Mouse (Mus musculus) intestine, embryonic 15.5 days (tissue): ENCODE data around the gene Snd1. TPM values are rescaled to one million over a fixed set of nuclear protein-coding genes. Genes with fewer than 3 reads are reported as not detected.

ENCODE experiments used
- ATAC-seq: fragments of 200-750 bp; cut with Nextera tagmentation; 2 replicates; pipeline ENCODE4 v1.8.0; 2017; ENCODE audit warnings: moderate TSS enrichment, moderate library complexity
- H3K27ac ChIP-seq: fragments of 300-500 bp; sonication (generic); 2 replicates; pipeline ENCODE4 v1.5.1; 2015; ENCODE audit warnings: mild to moderate bottlenecking, inconsistent platforms
- H3K27me3 ChIP-seq: fragments of 300-500 bp; sonication (generic); replicated peaks from 2 replicates; pipeline ENCODE4 v1.6.1; 2015; ENCODE audit warnings: inconsistent platforms
- H3K36me3 ChIP-seq: fragments of 300-500 bp; sonication (generic); 2 replicates; pipeline ENCODE4 v1.6.1; 2015; ENCODE audit warnings: inconsistent platforms
- H3K4me1 ChIP-seq: fragments of 300-500 bp; sonication (generic); replicated peaks from 2 replicates; pipeline ENCODE4 v1.6.1; 2015; ENCODE audit warnings: inconsistent platforms
- H3K4me2 ChIP-seq: fragments of 300-500 bp; sonication (generic); replicated peaks from 2 replicates; pipeline ENCODE4 v1.6.1; 2015; ENCODE audit warnings: mild to moderate bottlenecking, inconsistent platforms
- H3K4me3 ChIP-seq: fragments of 300-500 bp; sonication (generic); replicated peaks from 2 replicates; pipeline ENCODE4 v1.5.1; 2015; ENCODE audit warnings: inconsistent platforms
- H3K9ac ChIP-seq: fragments of 300-500 bp; sonication (generic); 2 replicates; pipeline ENCODE4 v1.6.1; 2015; ENCODE audit warnings: inconsistent platforms
- H3K9me3 ChIP-seq: fragments of 300-500 bp; sonication (generic); 2 replicates; pipeline ENCODE4 v1.6.1; 2016; ENCODE audit warnings: inconsistent platforms
- WGBS: fragments of 180-500 bp; shearing (Covaris S2); methylation state at CpG from one replicate; pipeline ENCODE4 v1.1.7; 2015; 5-methylcytosine and 5-hydroxymethylcytosine counted together
- polyA plus RNA-seq: library from polyadenylated mRNA; unstranded; fragments of >200 nt; fragmentation: Nextera tagmentation; extraction: Ambion mirVana; gene quantifications from 2 replicates; pipeline ENCODE4 v1.2.1, GENCODE M21; 2015

Snd1 gene
- polyA plus RNA-seq: 128 and 138 TPM in 2 replicates

DNA sequence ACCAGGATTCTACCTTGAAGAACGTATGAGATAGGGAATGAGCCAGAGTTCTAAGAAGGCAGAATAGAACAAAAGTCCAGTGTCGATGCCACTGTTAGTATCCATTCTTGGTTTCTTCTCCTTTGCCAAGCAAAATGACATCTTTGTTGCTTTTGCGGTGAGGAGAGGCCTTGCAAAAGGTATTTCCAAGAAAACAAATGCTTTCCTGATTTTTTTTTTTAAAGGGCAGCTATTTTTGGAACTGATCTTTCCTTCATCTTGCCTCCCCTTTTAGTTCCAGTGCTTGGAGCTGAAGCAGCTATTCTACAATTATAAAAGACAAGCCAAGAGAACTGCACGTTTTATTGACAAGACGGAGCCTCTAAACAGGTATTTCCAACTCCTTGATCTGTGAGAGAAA is at the start of gene Snd1:
TSS of gene Snd1 (plus strand) at position 301 of the 400 bp plus-strand sequence.
- Histone ChIP-seq H3K9ac (no peak within 1 kb of the TSS), H3K36me3 (no peaks in the 10 kb centered on the region), H3K4me1 (no peaks in the 10 kb centered on the region), H3K4me3 (no peak within 1 kb of the TSS), H3K27ac (no peak within 1 kb of the TSS), H3K4me2 (no peak within 1 kb of the TSS), H3K9me3 (no peaks in the 10 kb centered on the region), H3K27me3 (no peaks in the 10 kb centered on the region)
- no peak for ATAC-seq
- WGBS: 85% methylated on average over 5 of the region's 5 CpGs

DNA sequence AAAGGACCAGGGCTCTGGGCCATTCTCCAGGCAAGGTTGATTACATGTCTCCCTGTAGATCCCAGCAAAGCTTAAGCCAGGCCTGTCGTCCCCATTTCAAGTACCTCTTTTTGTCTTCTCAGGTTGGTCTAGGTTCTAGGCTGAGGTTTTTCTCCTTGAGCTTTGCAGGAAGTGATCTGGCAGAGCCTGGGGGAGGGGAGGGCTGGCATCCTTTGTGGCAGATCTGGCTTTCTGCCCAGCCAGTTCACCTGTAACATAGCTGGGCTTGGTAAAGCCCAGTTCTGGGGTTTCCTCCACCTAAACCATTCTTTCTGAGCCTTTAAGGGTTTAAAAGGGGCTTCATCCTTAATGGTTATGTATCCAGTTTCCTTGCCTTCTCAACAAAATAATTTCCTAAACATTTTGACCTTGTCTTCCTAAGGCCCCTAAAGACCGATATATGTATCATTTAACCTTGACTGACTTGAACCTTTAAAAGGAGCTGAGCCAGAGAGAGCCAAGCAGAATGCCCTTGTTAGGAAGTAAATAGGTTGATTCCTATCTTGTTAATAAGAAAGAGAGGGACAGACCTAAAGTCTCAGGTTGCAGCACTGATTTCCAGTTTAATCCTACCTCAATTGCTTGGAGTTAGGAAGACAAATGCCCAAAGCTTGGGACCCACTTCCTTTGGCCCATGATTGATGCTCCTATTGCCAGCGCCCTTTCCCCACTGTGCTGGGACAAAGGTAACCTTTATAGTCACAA is 47.7 kb upstream of the Snd1 start, which contains the start of gene Fscn3:
TSS of gene Fscn3 (plus strand) at position 694 of the 744 bp plus-strand sequence.
- Histone ChIP-seq H3K4me3 (no peak within 1 kb of the TSS), H3K9me3 (no peaks in the 10 kb centered on the region), H3K4me1 (peaks cover 12% of the 10 kb centered on the region), H3K36me3 (peaks cover 7% of the 10 kb centered on the region; the same call in 1 of the 2 replicates), H3K9ac (no peak within 1 kb of the TSS), H3K4me2 (no peak within 1 kb of the TSS), H3K27ac (no peak within 1 kb of the TSS), H3K27me3 (no peaks in the 10 kb centered on the region)
- WGBS: 74% methylated on average over 3 of the region's 3 CpGs
- ATAC-seq: no peak

DNA sequence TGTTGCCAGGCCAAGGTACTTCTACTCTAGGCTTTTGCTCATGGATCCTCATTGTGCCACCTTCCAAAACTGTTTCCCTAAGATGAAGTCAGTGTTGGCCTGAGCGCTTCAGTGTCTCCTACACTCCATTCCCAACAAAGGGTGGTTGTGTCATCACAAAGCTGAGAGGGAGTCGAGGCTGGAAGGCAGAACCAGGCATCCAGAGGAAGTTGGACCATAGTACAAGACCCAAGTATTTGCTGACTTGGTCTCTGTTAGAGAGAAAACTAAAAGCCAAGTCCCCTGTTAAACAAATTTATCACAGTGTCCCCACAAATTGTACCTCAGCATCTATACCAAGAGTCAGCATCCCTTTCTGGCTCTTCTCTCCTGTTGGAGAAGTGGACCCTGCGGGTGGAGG is 46.6 kb upstream of the Snd1 start, which contains the start of gene Gcc1:
TSS of gene Gcc1 (minus strand) at position 101 of the 400 bp plus-strand sequence.
- Histone ChIP-seq H3K27me3 (no peaks in the 10 kb centered on the region), H3K9ac (no peak within 1 kb of the TSS), H3K4me1 (0 out of 2 replicates have a peak, but pooled peaks cover 11% of the 10 kb centered on the region), H3K4me3 (no peak within 1 kb of the TSS), H3K9me3 (no peaks in the 10 kb centered on the region), H3K4me2 (no peak within 1 kb of the TSS), H3K36me3 (peaks cover 7% of the 10 kb centered on the region; the same call in 1 of the 2 replicates), H3K27ac (no peak within 1 kb of the TSS)
- 81% methylated on average over 3 of the region's 3 CpGs for WGBS
- no peak for ATAC-seq

DNA sequence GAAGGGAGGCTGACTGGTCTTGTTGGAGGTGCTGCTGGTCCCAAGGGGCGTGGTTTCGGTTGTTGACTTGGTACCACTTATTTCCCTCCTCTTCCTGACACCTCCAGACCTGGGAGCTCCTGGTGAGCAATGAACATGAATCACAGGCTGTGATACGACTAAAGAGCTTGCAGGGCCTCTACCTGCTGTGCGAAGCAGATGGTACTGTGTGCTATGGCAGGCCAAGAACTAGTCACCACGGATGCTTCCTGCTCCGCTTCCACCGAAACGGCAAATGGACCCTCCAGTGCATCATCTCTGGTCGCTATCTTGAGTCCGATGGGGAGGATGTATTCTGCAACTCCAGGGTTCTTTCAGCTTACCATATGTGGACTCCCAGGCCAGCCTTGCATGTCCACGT is 45.1 kb upstream of the Snd1 start:
- H3K9ac ChIP-seq: no peak overlapping the region
- ATAC-seq: no peak
- H3K4me2 ChIP-seq: no peak overlapping the region
- no peak overlapping the region for H3K4me3 ChIP-seq
- peaks cover 7% of the 10 kb centered on the region; the same call in 1 of the 2 replicates for H3K36me3 ChIP-seq
- 86% methylated on average over 11 of the region's 11 CpGs for WGBS
- H3K4me1 ChIP-seq: 0 out of 2 replicates have a peak, but pooled peaks cover 3% of the 10 kb centered on the region
- no peaks in the 10 kb centered on the region for H3K27me3 ChIP-seq
- H3K9me3 ChIP-seq: no peaks in the 10 kb centered on the region
- no peak overlapping the region for H3K27ac ChIP-seq

DNA sequence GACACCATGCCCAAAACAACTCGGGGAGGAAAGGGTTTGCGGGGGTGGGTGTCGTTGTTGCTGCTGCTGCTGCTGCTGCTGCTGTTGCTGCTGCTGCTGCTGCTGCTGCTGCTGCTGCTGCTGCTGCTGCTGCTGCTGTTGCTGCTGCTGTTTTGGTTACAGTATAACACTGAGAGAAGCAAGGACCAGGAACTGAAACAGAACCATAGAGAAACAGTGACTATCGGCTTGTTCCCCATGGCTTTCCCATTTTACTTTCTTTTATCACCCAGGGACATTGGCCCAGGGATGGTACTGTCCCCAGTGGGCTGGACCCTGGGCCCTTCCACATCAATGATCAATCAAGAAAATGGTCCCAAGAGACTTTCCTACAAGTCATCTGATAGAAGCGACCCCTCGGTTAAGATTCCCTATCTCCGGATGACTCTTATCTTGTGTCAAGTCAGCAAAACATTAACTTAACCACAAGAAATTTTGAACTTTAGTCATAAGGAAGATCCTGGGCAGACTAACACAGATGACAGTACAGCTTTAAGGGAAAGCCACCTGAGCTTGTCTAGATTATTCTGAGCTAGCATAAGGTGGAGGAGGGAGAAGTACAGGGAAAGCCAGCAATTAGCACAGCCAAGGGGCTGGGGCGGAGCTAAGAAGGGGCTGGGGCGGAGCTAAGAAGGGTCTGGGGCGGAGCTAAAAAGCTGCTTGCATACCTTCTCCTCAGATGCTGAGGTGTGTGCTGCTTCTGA is 44.0 kb upstream of the Snd1 start:
- Histone ChIP-seq H3K4me1 (no peaks in the 10 kb centered on the region), H3K4me3 (no peak overlapping the region), H3K4me2 (no peak overlapping the region), H3K9me3 (no peaks in the 10 kb centered on the region), H3K9ac (no peak overlapping the region), H3K36me3 (peaks cover 3% of the 10 kb centered on the region; the same call in 1 of the 2 replicates), H3K27ac (no peak overlapping the region), H3K27me3 (no peaks in the 10 kb centered on the region)
- ATAC-seq: peak; percentile 70
- WGBS: 70% methylated on average over 10 of the region's 10 CpGs

DNA sequence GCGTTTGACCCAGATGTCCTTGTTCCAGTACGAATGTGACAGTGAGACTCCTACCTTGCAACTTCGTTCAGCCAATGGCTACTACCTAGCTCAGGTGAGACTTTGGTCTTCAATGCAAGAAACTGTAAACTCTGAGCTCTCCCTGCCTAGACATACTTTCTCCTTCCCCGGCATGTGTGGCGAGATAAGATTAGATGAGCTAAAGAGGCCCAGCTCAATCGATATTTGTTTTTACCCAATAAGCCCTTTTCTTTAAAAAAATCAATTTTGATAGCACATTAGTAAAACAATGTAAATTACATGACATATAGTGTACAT is 43.4 kb upstream of the Snd1 start:
- no peaks in the 10 kb centered on the region for H3K27me3 ChIP-seq
- H3K4me3 ChIP-seq: no peak overlapping the region
- ATAC-seq: peak; percentile 79
- H3K9ac ChIP-seq: no peak overlapping the region
- no peak overlapping the region for H3K4me2 ChIP-seq
- no peak overlapping the region for H3K27ac ChIP-seq
- H3K9me3 ChIP-seq: no peaks in the 10 kb centered on the region
- H3K4me1 ChIP-seq: no peaks in the 10 kb centered on the region
- 51% methylated on average over 6 of the region's 6 CpGs for WGBS
- H3K36me3 ChIP-seq: no peaks in the 10 kb centered on the region

DNA sequence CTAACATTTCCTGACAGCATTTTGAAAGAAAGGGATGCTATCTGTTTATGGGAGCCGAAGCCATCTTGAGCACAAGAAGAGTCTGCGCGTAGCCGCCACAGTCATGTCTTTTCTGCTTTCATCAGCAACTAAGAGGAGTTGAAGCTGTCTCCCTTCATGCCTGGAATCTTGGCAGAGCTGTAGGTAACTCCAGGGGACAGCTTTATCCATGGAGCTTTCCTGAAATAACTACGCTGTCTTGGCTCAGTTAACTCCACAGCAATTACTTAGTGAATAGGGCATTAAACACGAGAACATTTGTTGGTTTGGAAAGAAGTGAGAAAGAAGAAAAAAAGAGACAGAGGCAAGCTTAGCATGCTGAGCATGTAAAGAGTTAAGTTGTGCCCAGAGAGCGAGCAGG is 27.0 kb upstream of the Snd1 start:
- no peak overlapping the region for H3K9ac ChIP-seq
- no peak overlapping the region for H3K4me3 ChIP-seq
- H3K27me3 ChIP-seq: peaks cover 25% of the 10 kb centered on the region
- no peak overlapping the region for H3K27ac ChIP-seq
- H3K9me3 ChIP-seq: no peaks in the 10 kb centered on the region
- no peaks in the 10 kb centered on the region for H3K4me1 ChIP-seq
- no peaks in the 10 kb centered on the region for H3K36me3 ChIP-seq
- no peak overlapping the region for H3K4me2 ChIP-seq
- 82% methylated on average over 7 of the region's 7 CpGs for WGBS
- no peak for ATAC-seq

DNA sequence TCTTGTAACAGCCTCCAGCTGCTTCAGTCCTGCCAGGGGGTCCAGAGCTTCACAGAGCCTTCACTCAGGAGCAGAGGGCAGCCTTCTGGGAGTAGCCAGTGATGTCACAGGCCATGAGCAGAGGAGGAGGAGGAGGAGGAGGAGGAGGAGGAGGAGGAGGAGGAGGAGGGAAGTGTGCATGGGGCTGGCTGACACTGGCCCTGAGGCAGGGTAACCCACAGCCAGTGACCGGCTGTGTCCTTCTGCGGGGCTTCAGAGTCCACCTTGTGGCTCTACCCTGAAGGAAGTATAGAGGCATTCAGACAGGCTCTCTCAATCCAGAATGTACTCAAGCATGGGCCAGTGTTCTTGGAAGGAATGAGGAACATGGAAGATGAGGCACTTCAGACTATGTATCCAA is 25.7 kb upstream of the Snd1 start, which contains the start of gene Pax4:
TSS of gene Pax4 (minus strand) at position 101 of the 400 bp plus-strand sequence.
- no peaks in the 10 kb centered on the region for H3K4me1 ChIP-seq
- 77% methylated on average over 2 of the region's 2 CpGs for WGBS

DNA sequence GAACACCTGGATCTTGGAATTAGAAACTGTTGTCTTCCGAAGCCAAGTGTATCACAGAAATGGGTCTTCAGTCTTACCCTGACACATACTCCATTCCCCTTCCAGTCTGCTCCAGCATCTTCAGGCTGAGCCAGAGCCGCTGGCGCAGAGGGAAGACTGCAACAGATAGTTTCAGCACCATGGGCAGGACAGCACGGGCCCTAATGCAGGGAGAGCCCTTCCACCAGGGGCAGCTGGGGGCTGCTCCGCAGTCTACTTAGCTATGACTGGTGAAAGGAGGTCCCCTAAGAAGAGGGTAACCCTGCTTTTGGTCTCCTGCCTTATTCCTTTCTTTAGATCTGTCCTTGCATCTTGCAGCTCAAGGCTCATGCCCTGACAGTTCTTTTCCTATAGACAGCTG is 24.5 kb upstream of the Snd1 start:
- Histone ChIP-seq H3K36me3 (no peaks in the 10 kb centered on the region), H3K4me3 (no peak overlapping the region), H3K4me2 (no peak overlapping the region), H3K9me3 (no peaks in the 10 kb centered on the region), H3K27me3 (peaks cover 25% of the 10 kb centered on the region), H3K9ac (no peak overlapping the region), H3K4me1 (no peaks in the 10 kb centered on the region), H3K27ac (no peak overlapping the region)
- ATAC-seq: no peak
- 18% methylated on average over 5 of the region's 5 CpGs for WGBS

More for the DNA sequence above, 25.7 kb upstream of the Snd1 start, which contains the start of gene Pax4:
- Histone ChIP-seq H3K9me3 (no peaks in the 10 kb centered on the region), H3K4me2 (no peak within 1 kb of the TSS), H3K36me3 (no peaks in the 10 kb centered on the region), H3K27ac (no peak within 1 kb of the TSS), H3K4me3 (no peak within 1 kb of the TSS), H3K27me3 (peaks cover 25% of the 10 kb centered on the region), H3K9ac (no peak within 1 kb of the TSS)
- ATAC-seq: no peak

DNA sequence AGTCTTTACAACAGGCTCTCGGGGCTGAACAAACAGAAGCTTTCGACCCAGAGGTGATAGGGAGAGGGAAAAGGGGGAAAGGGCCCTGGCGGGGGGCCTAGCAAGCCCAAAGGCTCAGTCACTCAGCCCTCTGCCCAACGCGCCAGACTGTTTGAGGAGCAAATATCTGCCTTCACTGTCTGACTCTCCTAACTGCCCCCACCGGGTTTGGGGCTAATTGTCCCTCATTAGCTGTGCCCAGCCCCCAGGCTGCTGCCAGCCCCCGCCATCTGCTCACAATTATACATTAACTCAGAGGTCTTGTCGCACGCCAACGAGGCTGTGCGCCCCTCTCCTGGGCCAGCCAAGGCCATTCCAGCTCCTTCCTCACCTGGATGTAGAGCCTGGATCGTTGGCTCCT is 24.0 kb upstream of the Snd1 start:
- WGBS: 2% methylated on average over 12 of the region's 12 CpGs
- Histone ChIP-seq H3K27ac (no peak overlapping the region), H3K9me3 (no peaks in the 10 kb centered on the region), H3K4me3 (no peak overlapping the region), H3K4me2 (no peak overlapping the region), H3K9ac (no peak overlapping the region), H3K27me3 (peaks cover 25% of the 10 kb centered on the region), H3K4me1 (no peaks in the 10 kb centered on the region), H3K36me3 (no peaks in the 10 kb centered on the region)
- no peak for ATAC-seq

DNA sequence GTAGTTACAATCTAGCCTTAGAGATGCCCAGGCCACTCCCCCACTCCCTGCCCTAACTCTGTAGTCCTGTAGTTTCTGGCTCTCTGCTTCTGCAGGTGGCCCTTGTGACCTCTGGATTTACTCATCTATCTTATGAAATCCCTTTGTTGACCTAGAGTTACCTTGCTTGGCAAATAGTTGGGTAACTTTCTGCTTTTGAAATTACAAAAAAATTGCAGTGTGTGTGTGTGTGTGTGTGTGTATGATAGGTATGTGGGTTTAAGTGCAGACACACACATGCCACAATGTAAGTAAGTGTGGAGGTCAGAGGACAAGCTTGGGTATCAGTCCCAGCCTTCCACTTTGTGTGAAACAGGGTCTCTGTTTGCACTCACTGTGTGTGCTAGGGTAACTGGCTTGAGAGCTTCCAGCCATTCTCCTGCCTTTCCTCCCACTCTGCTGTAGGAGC is 15.7 kb upstream of the Snd1 start:
- no peaks in the 10 kb centered on the region for H3K4me1 ChIP-seq
- ATAC-seq: no peak
- H3K27ac ChIP-seq: no peak overlapping the region
- no peak overlapping the region for H3K4me2 ChIP-seq
- no peaks in the 10 kb centered on the region for H3K9me3 ChIP-seq
- H3K27me3 ChIP-seq: no peaks in the 10 kb centered on the region
- no peak overlapping the region for H3K4me3 ChIP-seq
- H3K36me3 ChIP-seq: no peaks in the 10 kb centered on the region
- no peak overlapping the region for H3K9ac ChIP-seq

DNA sequence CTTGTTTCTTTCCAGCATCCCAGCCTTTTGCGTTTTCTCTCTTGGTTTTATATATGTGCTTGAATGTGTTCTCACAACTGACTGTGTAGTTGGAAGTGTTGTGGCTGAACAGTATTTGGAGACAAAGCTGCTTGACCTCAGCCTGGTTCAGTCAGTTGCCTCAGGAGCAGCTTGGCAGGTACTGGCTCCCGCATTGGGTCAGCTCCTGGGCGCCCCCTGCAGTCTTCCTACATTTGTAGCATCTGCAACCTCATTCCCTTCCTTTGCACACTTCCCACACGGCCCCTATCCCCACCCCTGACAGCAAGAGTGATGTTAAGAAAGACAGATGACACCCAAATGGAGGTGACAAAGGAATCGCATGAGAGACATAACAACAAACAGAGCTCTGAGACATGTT is 14.4 kb upstream of the Snd1 start:
- no peaks in the 10 kb centered on the region for H3K36me3 ChIP-seq
- no peaks in the 10 kb centered on the region for H3K4me1 ChIP-seq
- no peak overlapping the region for H3K27ac ChIP-seq
- no peaks in the 10 kb centered on the region for H3K27me3 ChIP-seq
- 5% methylated on average over 5 of the region's 5 CpGs for WGBS
- H3K9ac ChIP-seq: no peak overlapping the region
- H3K4me2 ChIP-seq: no peak overlapping the region
- no peak for ATAC-seq
- H3K9me3 ChIP-seq: no peaks in the 10 kb centered on the region
- no peak overlapping the region for H3K4me3 ChIP-seq
